Mouse (Mus musculus): Measurements from ENCODE around the gene Btk. TPM values are rescaled to one million over a fixed set of nuclear protein-coding genes. Genes with fewer than 3 reads are reported as not detected.

Gene Btk
- polyA plus RNA-seq, 1 experiment from 2014 or later, result 40.2 TPM

DNA sequence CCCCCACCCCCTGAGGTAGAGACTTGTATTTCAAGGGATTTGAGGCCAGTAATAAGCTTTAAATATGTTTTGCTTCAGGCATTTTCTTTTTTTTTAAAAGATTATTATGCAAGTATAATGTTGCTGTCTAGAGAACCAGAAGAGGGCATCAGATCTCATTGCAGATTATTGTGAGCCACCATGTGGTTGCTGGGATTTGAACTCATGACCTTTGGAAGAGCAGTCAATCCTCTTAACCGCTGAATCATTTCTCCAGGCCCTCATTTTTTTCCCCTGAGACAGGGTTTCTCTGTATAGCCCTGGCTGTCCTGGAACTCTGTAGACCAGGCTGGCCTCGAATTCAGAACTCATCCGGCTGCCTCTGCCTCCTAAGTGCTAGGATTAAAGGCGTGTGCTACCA, 4.9 kb upstream of the Btk start:
- ATAC-seq (replicated peaks; ENCODE audit: low FRiP score), result no peak
- Histone ChIP-seq H3K4me1 (replicated peaks; ENCODE audit: control insufficient read depth, insufficient read depth, low read length) (no peaks in the 10 kb centered on the region), H3K27me3 (replicated peaks; ENCODE audit: control insufficient read depth, insufficient read depth, low read length) (no peaks in the 10 kb centered on the region), H3K4me3 (ENCODE audit: low read depth, low read length) (no peak overlapping the region), H3K9ac (ENCODE audit: low read depth, low read length) (no peak overlapping the region), H3K36me3 (ENCODE audit: control insufficient read depth, insufficient read depth, low read length) (peaks cover 3% of the 10 kb centered on the region; the same call in 1 of the 2 replicates), H3K4me2 (no peak overlapping the region; the same call in 1 of the 2 replicates), H3K27ac (ENCODE audit: low read depth, low read length) (no peak overlapping the region), H3K9me3 (ENCODE audit: control insufficient read depth, low read length) (no peaks in the 10 kb centered on the region)
- 75% methylated on average over 4 of the region's 4 CpGs for WGBS
- no peak for DNase-seq (ENCODE audit: low spot score)

DNA sequence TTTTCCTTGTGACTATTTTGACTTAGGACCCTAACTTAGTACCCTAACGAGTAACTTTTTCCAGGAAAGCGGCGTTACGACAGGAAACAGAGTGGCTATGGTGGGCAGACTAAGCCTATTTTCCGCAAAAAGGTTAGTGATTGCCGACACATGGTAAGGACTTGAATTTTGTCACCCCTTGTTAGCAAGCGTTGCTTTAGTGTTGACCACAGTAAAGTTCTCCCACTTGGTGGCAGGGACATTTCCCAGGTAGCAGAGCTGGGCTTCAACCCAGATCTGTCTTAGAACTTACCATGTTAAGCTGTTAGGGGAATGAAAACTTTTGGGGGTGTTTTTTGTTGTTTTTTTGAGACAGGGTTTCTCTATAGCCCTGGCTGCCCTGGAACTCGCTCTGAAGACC, 3.1 kb upstream of the Btk start:
- no peak for DNase-seq (ENCODE audit: low spot score)
- Histone ChIP-seq H3K9ac (ENCODE audit: low read depth, low read length) (peak overlapping the region; percentile 82), H3K4me2 (peak overlapping the region; percentile 62), H3K27me3 (replicated peaks; ENCODE audit: control insufficient read depth, insufficient read depth, low read length) (no peaks in the 10 kb centered on the region), H3K4me1 (replicated peaks; ENCODE audit: control insufficient read depth, insufficient read depth, low read length) (no peaks in the 10 kb centered on the region), H3K9me3 (ENCODE audit: control insufficient read depth, low read length) (no peaks in the 10 kb centered on the region), H3K27ac (ENCODE audit: low read depth, low read length) (peak overlapping the region; percentile 54), H3K36me3 (ENCODE audit: control insufficient read depth, insufficient read depth, low read length) (peaks cover 3% of the 10 kb centered on the region; the same call in 1 of the 2 replicates), H3K4me3 (ENCODE audit: low read depth, low read length) (peak overlapping the region; percentile 65)
- no peak for ATAC-seq (replicated peaks; ENCODE audit: low FRiP score)
- WGBS, result 20% methylated on average over 8 of the region's 8 CpGs

DNA sequence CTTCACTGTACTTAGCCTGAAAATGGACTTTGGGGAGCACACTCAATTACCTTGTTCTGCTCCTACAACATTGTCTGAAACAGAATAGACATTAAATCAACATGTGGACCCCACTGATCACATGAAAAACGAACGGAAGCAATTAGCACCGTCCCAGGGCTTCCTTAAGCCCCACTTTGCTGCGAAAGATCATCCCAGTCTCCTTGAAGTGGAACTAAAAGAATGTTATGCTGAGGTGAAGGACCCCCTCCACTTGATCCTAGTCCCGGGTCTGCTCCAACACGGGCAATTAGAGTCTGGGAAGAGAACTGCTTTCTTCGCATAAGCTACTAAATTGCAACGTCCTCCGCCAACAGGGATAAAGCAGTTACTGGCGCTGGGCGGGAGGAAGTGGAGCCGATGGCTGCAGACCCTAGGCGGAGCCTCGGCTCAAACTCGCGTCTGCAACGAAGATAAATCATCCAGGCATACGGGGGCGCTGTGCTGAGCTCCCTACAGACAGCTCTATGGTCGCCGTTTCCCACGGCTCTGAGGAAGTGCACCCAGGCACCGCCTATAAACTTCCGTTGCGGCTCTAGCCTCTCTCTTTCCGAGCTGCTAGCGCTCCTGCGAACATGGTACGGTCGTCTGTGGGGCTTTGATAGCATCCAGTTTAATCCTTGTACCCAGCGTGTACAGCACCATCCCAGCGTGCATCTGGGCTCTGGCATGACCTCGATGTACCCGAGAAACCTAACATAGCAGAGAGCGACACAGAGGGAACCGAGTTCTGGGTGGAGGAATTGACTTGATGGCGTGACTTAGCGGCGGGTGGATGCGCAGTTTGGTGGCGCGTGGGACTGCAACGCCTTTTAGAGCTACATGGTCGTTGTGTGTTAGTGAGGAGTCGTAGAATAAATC, 2.0 kb upstream of the Btk start, which contains the start of gene Rpl36a:
TSS of gene Rpl36a (plus strand) at position 552 of the 900 bp plus-strand sequence.
- no peaks in the 10 kb centered on the region for H3K9me3 ChIP-seq (ENCODE audit: control insufficient read depth, low read length)
- ATAC-seq (replicated peaks; ENCODE audit: low FRiP score), result peak; percentile 92

DNA sequence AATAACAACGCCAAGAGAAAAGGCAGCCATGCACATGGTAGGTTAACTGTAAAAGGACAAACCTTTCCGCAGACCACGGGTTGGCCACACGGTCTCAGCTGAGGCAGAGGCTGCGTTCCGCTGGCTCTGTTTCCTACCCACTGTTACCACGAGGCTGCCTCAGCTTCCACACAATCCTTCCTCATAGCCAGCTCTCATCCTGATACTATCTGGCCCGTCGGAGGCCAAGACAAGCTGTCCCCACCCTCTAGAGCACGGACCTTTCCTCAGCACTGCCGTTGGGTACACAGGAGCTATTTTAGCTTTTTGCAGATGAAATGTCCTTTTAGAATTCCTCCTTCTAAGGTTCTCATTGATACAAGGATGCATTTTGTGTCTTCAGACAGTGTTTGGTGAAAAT, 1.1 kb downstream of the Btk start:
- Histone ChIP-seq H3K27me3 (replicated peaks; ENCODE audit: control insufficient read depth, insufficient read depth, low read length) (no peaks in the 10 kb centered on the region), H3K4me2 (peak overlapping the region; percentile 55)

More for the DNA sequence above, 2.0 kb upstream of the Btk start, which contains the start of gene Rpl36a:
- Histone ChIP-seq H3K9ac (ENCODE audit: low read depth, low read length) (peak within 1 kb of the TSS; percentile 82), H3K36me3 (ENCODE audit: control insufficient read depth, insufficient read depth, low read length) (peaks cover 3% of the 10 kb centered on the region; the same call in 1 of the 2 replicates), H3K4me3 (ENCODE audit: low read depth, low read length) (peak within 1 kb of the TSS; percentile 65), H3K27me3 (replicated peaks; ENCODE audit: control insufficient read depth, insufficient read depth, low read length) (no peaks in the 10 kb centered on the region), H3K27ac (ENCODE audit: low read depth, low read length) (peak within 1 kb of the TSS; percentile 73), H3K4me2 (peak within 1 kb of the TSS; percentile 66), H3K4me1 (replicated peaks; ENCODE audit: control insufficient read depth, insufficient read depth, low read length) (no peaks in the 10 kb centered on the region)
- WGBS, result 14% methylated on average over 45 of the region's 45 CpGs
- peak; percentile 80 for DNase-seq (ENCODE audit: low spot score)

DNA sequence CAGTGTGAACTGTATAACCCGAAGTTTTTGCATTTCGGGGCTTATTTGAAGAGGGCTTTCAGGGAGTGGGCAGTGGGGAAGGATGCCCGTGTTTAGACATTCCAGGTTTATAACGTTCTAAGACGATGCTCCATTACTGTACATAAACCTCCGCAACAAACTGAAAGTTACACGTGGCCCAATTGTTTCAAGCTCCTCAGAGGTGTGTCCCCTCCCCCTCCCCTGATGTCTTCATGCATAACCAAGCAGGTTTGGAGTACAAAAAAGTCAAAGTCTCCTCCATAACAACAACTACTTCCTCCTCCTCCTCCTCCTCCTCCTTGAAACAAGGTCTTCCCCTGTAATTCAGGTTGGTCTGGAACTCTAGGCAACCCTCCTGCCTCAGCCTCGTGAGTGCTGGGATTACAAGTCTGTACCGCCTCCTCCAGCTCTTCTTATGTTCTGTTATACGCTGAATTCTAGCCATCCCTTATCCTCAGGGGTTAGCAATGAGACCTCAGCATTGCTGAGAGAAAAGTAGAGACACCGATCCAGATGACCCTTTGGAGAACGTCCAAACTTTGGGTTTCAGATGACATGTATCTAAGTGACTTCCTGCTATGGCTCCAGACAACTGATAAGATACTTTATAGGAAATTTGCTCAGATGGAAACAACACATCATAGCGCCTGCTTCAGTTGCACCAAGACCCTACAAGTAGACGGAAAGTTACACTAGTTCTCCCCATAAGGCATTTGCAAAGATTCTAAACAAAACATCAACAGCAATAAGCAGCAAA, 2.7 kb downstream of the Btk start:
- H3K4me1 ChIP-seq (replicated peaks; ENCODE audit: control insufficient read depth, insufficient read depth, low read length), result no peaks in the 10 kb centered on the region
- peak overlapping the region; percentile 44 for H3K4me3 ChIP-seq (ENCODE audit: low read depth, low read length)
- H3K9ac ChIP-seq (ENCODE audit: low read depth, low read length), result peak overlapping the region; percentile 14; the same call in 1 of the 2 replicates
- 71% methylated on average over 14 of the region's 14 CpGs for WGBS
- DNase-seq (ENCODE audit: low spot score) (no peak), ATAC-seq (replicated peaks; ENCODE audit: low FRiP score) (no peak)
- H3K27ac ChIP-seq (ENCODE audit: low read depth, low read length), result no peak overlapping the region
- no peaks in the 10 kb centered on the region for H3K36me3 ChIP-seq (ENCODE audit: control insufficient read depth, insufficient read depth, low read length)
- no peaks in the 10 kb centered on the region for H3K27me3 ChIP-seq (replicated peaks; ENCODE audit: control insufficient read depth, insufficient read depth, low read length)
- no peaks in the 10 kb centered on the region for H3K9me3 ChIP-seq (ENCODE audit: control insufficient read depth, low read length)
- H3K4me2 ChIP-seq, result peak overlapping the region; percentile 58

More for the DNA sequence above, 1.1 kb downstream of the Btk start:
- Histone ChIP-seq H3K4me3 (ENCODE audit: low read depth, low read length) (peak overlapping the region; percentile 44), H3K27ac (ENCODE audit: low read depth, low read length) (peak overlapping the region; percentile 71; the same call in 1 of the 2 replicates), H3K4me1 (replicated peaks; ENCODE audit: control insufficient read depth, insufficient read depth, low read length) (no peaks in the 10 kb centered on the region), H3K9me3 (ENCODE audit: control insufficient read depth, low read length) (no peaks in the 10 kb centered on the region), H3K9ac (ENCODE audit: low read depth, low read length) (peak overlapping the region; percentile 68), H3K36me3 (ENCODE audit: control insufficient read depth, insufficient read depth, low read length) (no peaks in the 10 kb centered on the region)
- no peak for DNase-seq (ENCODE audit: low spot score)
- 57% methylated on average over 11 of the region's 11 CpGs for WGBS
- ATAC-seq (replicated peaks; ENCODE audit: low FRiP score), result peak; percentile 51; the same call in 1 of the 2 replicates

DNA sequence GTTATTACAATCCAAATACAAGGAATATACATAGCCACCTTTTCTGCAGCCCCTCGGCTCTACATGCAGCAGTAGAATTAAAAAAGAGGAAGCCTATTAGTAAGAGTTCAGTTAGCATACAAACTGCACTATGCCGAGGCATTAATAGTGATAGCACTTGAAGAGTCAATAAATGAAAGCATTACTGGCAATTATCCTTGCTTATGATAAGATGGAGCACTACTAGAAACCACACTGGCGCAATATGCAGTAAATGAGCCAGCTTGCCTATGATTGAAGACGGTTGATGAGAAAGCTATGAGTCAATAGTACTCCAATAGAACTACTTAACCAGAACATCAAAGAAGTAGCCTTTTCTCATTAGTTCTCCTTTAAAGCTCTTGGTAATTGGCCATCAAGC, 5.5 kb downstream of the Btk start:
- Histone ChIP-seq H3K9me3 (ENCODE audit: control insufficient read depth, low read length) (no peaks in the 10 kb centered on the region), H3K27ac (ENCODE audit: low read depth, low read length) (no peak overlapping the region), H3K4me1 (replicated peaks; ENCODE audit: control insufficient read depth, insufficient read depth, low read length) (no peaks in the 10 kb centered on the region), H3K9ac (ENCODE audit: low read depth, low read length) (no peak overlapping the region), H3K36me3 (ENCODE audit: control insufficient read depth, insufficient read depth, low read length) (no peaks in the 10 kb centered on the region), H3K4me3 (ENCODE audit: low read depth, low read length) (no peak overlapping the region), H3K4me2 (no peak overlapping the region), H3K27me3 (replicated peaks; ENCODE audit: control insufficient read depth, insufficient read depth, low read length) (no peaks in the 10 kb centered on the region)
- 75% methylated on average over 4 of the region's 4 CpGs for WGBS
- ATAC-seq (replicated peaks; ENCODE audit: low FRiP score) (no peak), DNase-seq (ENCODE audit: low spot score) (no peak)

DNA sequence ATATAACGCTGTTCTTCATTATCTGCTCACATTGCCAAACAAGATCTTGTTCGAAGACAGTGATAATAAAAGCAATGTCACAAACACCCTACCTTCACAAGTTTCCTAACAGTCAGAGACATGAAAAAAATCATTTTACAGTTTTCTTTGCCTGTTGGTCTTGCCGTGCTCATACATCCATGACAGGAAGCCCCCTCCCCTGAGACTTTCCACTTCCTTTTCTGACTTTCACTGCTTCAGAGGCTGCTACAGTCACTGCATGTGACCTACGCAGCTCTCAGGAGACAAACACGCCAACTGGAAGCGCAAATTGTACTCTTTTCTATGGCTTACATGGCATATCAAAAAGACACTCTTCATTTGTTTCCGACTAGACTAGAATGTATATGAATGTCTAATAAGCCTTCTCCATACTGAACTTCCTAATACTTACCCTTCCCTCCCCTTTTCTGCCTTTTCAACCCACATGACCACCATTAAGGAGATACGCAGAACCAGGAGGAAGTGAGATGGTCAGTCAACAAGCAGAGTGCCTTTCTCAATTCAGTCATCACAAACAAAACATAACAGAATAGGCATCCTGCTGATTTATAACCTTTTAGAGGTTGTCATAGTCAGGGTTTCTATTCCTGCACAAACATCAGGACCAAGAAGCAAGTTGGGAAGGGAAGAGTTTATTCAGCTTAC, 16.7 kb downstream of the Btk start:
- WGBS, result 77% methylated on average over 8 of the region's 8 CpGs
- ATAC-seq (replicated peaks; ENCODE audit: low FRiP score), result no peak

DNA sequence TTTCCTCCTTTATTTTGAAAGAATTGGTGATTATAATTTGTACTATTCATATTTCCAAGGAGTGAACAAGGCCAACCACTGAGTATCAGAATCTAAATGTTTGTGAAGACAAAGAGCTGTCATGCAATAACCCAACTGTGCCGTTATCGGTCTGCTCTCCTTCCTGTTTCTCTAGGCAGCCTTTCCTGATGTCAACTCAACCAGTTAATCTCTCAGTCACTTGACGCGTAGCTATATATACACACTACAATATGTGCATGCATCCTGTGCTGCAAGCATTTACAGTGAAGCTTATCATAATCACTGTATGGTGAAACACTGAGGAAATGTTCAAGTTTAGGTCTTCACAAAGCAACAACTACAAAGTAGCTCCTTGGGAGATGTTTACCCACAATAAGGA, 19.0 kb downstream of the Btk start:
- no peak overlapping the region for H3K4me2 ChIP-seq
- H3K27me3 ChIP-seq (replicated peaks; ENCODE audit: control insufficient read depth, insufficient read depth, low read length), result no peaks in the 10 kb centered on the region
- no peak overlapping the region for H3K27ac ChIP-seq (ENCODE audit: low read depth, low read length)
- H3K4me1 ChIP-seq (replicated peaks; ENCODE audit: control insufficient read depth, insufficient read depth, low read length), result no peaks in the 10 kb centered on the region
- ATAC-seq (replicated peaks; ENCODE audit: low FRiP score) (peak; percentile 65), DNase-seq (ENCODE audit: low spot score) (no peak)
- no peak overlapping the region for H3K4me3 ChIP-seq (ENCODE audit: low read depth, low read length)
- no peak overlapping the region for H3K9ac ChIP-seq (ENCODE audit: low read depth, low read length)
- no peaks in the 10 kb centered on the region for H3K9me3 ChIP-seq (ENCODE audit: control insufficient read depth, low read length)
- no peaks in the 10 kb centered on the region for H3K36me3 ChIP-seq (ENCODE audit: control insufficient read depth, insufficient read depth, low read length)
- WGBS, result 58% methylated on average over 4 of the region's 4 CpGs

More for the DNA sequence above, 16.7 kb downstream of the Btk start:
- no peak overlapping the region for H3K27ac ChIP-seq (ENCODE audit: low read depth, low read length)
- no peaks in the 10 kb centered on the region for H3K36me3 ChIP-seq (ENCODE audit: control insufficient read depth, insufficient read depth, low read length)
- no peaks in the 10 kb centered on the region for H3K27me3 ChIP-seq (replicated peaks; ENCODE audit: control insufficient read depth, insufficient read depth, low read length)
- no peaks in the 10 kb centered on the region for H3K4me1 ChIP-seq (replicated peaks; ENCODE audit: control insufficient read depth, insufficient read depth, low read length)
- no peaks in the 10 kb centered on the region for H3K9me3 ChIP-seq (ENCODE audit: control insufficient read depth, low read length)
- H3K9ac ChIP-seq (ENCODE audit: low read depth, low read length), result no peak overlapping the region
- H3K4me2 ChIP-seq, result no peak overlapping the region
- no peak for DNase-seq (ENCODE audit: low spot score)
- H3K4me3 ChIP-seq (ENCODE audit: low read depth, low read length), result no peak overlapping the region

Data from liver, embryonic 11.5 days (tissue).